Mouse (Mus musculus): ENCODE results near the gene Olfr66. TPM values are rescaled to one million over a fixed set of nuclear protein-coding genes. Genes with fewer than 3 reads are reported as not detected.

Gene Olfr66
- total RNA-seq, 2 experiments from 2014 or later: not detected

Other genes with a start within 250 kb of the Olfr66 start
- gene Olfr622, start 243.6 kb downstream of the Olfr66 start, total RNA-seq (2021): not detected
- gene Olfr623, start 222.6 kb downstream of the Olfr66 start, total RNA-seq (2021): not detected
- gene Olfr624, start 215.1 kb downstream of the Olfr66 start, total RNA-seq (2021): under 1 TPM in 1 of 2 experiments, not detected in 1; 0.21 TPM
- not detected for gene Olfr625-ps1, start 203.5 kb downstream of the Olfr66 start, total RNA-seq (2021)
- not detected for gene Olfr243, start 171.6 kb downstream of the Olfr66 start, total RNA-seq (2021)
- not detected for gene Olfr628, start 155.9 kb downstream of the Olfr66 start, total RNA-seq (2021)
- not detected for gene Olfr629, start 141.3 kb downstream of the Olfr66 start, total RNA-seq (2021)
- not detected for gene Olfr630, start 128.9 kb downstream of the Olfr66 start, total RNA-seq (2021)
- gene Olfr69, start 114.7 kb downstream of the Olfr66 start, total RNA-seq (2021): not detected
- not detected for gene Olfr68, start 106.6 kb downstream of the Olfr66 start, total RNA-seq (2021)
- gene Olfr67, start 94.4 kb downstream of the Olfr66 start, total RNA-seq (2021): not detected
- 10 to 100 TPM; 83.8 to 97.7 TPM for gene Hbb-bt, start 72.3 kb downstream of the Olfr66 start, total RNA-seq (2021)
- gene Hbb-bs, start 58.2 kb downstream of the Olfr66 start, total RNA-seq (2021): 100 to 1,000 TPM; 744 to 802 TPM
- gene Hbb-bh2, start 45.7 kb downstream of the Olfr66 start, total RNA-seq (2021): not detected
- gene Hbb-bh1, start 43.1 kb downstream of the Olfr66 start, total RNA-seq (2021): not detected
- not detected for gene Hbb-y, start 33.0 kb downstream of the Olfr66 start, total RNA-seq (2021)
- not detected for gene Olfr64, start 8.2 kb upstream of the Olfr66 start, total RNA-seq (2021)
- not detected for gene Olfr65, start 17.2 kb upstream of the Olfr66 start, total RNA-seq (2021)
- gene Olfr631, start 42.6 kb upstream of the Olfr66 start, total RNA-seq (2021): not detected
- gene Olfr632, start 48.1 kb upstream of the Olfr66 start, total RNA-seq (2021): not detected
- not detected for gene Olfr633, start 58.2 kb upstream of the Olfr66 start, total RNA-seq (2021)
- under 1 TPM; 0.11 TPM for gene Olfr635, start 84.9 kb upstream of the Olfr66 start, total RNA-seq (2021)
- not detected for gene Olfr638, start 112.5 kb upstream of the Olfr66 start, total RNA-seq (2021)
- under 1 TPM; 0.09 to 0.16 TPM for gene Olfr639, start 131.1 kb upstream of the Olfr66 start, total RNA-seq (2021)
- not detected for gene Olfr640, start 139.3 kb upstream of the Olfr66 start, total RNA-seq (2021)
- not detected for gene Olfr641, start 149.2 kb upstream of the Olfr66 start, total RNA-seq (2021)
- not detected for gene Olfr642, start 166.4 kb upstream of the Olfr66 start, total RNA-seq (2021)
- not detected for gene 4930516K23Rik, start 175.2 kb upstream of the Olfr66 start, total RNA-seq (2021)
- gene Olfr644, start 185.6 kb upstream of the Olfr66 start, total RNA-seq (2021): not detected
- not detected for gene Olfr645, start 199.2 kb upstream of the Olfr66 start, total RNA-seq (2021)
- not detected for gene Olfr646, start 218.6 kb upstream of the Olfr66 start, total RNA-seq (2021)
- not detected for gene Ubqln5, start 243.6 kb upstream of the Olfr66 start, total RNA-seq (2021)

Data from layer of hippocampus, postnatal 10 days (tissue).